In the genomic region with DNA sequence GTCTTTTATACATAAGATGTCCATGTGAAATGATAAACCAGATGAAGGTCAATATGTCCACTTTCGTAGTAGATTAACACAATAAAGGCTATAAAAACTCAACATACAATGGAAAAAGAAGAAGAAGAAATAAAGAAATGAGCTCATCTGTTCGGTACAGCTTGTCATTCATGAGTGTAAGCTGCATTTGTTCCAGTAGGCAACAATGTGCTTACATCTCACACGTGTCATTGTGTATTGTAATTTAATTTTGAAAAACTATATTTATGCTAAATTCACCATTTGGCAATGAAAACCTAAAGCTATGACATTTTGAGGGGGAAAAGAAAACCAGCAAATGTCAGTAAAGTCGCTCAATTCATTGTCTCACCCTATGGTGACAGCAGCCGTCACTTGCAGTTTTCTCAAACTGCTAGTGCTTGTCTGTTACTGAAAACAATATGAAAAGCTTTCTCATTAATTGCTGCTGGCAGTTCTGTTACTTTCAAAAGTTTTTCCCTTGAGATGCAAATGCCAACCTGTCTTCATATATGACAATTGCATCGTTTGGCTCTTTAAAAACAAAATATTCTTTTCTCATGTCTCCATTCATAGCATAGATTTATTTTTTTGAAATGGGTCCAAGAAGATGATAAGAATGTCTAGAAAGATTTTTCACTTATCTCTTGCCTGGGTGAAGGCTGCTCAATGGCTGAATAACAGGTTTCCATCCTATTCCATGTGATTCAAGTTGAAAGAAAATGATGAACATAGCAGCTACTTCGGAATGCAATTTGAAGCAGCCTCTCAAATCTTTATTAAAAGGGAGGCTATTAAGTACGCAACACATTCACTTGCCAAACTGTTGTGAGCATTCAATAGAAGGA, we compare ENCODE assay signal across 28 mouse cellular contexts. TPM values are rescaled to one million over a fixed set of nuclear protein-coding genes. Genes with fewer than 3 reads are reported as not detected.
"Had no signal": no experiment of that assay in that cellular context is flagged by ENCODE, and none has a peak within 500 bp of the region (broad histone marks: within the 10 kb centered on the region; RNA-seq: fewer than 3 reads in every experiment).

No protein-coding gene starts in this region.

- ATAC-seq: forebrain, embryonic 13.5 days; forebrain, embryonic 14.5 days had no signal

- H3K36me3 ChIP-seq: embryonic facial prominence, embryonic 10.5 days; embryonic facial prominence, embryonic 12.5 days; embryonic facial prominence, embryonic 13.5 days; embryonic facial prominence, embryonic 15.5 days; forebrain, embryonic 10.5 days; heart, embryonic 10.5 days had no signal

- H3K9ac ChIP-seq: embryonic facial prominence, embryonic 12.5 days; embryonic facial prominence, embryonic 13.5 days; embryonic facial prominence, embryonic 15.5 days; forebrain, embryonic 13.5 days had no signal

- DNase-seq: cerebellum, adult 2 months; cerebellum, adult 8-10 months; cerebellum, adult 9-10 months; cerebellum, adult 9-11 months; cerebellum, postnatal 10 days; cerebellum, postnatal 14 days; cerebellum, postnatal 25 days; cerebellum, postnatal 36 days; embryo, embryonic 11 days; gastrocnemius, adult 2 months; gastrocnemius, postnatal 10 days; gastrocnemius, postnatal 14 days; gastrocnemius, postnatal 25 days; gastrocnemius, postnatal 36 days; heart, adult 11 months; heart, adult 18-20 months; heart, adult 2 months had no signal

- H3K4me2 ChIP-seq: embryonic facial prominence, embryonic 12.5 days; embryonic facial prominence, embryonic 13.5 days; embryonic facial prominence, embryonic 15.5 days; forebrain, embryonic 13.5 days had no signal

- H3K9me3 ChIP-seq: embryonic facial prominence, embryonic 10.5 days; embryonic facial prominence, embryonic 12.5 days; embryonic facial prominence, embryonic 15.5 days; forebrain, embryonic 13.5 days; heart, embryonic 10.5 days had no signal

- H3K27me3 ChIP-seq: embryonic facial prominence, embryonic 12.5 days; embryonic facial prominence, embryonic 13.5 days; embryonic facial prominence, embryonic 15.5 days; forebrain, embryonic 13.5 days had no signal

- H3K4me1 ChIP-seq: embryonic facial prominence, embryonic 10.5 days; embryonic facial prominence, embryonic 12.5 days; embryonic facial prominence, embryonic 13.5 days; embryonic facial prominence, embryonic 15.5 days; forebrain, embryonic 13.5 days; heart, embryonic 10.5 days had no signal

- H3K4me3 ChIP-seq: embryonic facial prominence, embryonic 10.5 days; embryonic facial prominence, embryonic 12.5 days; embryonic facial prominence, embryonic 13.5 days; embryonic facial prominence, embryonic 15.5 days; erythroblast, embryonic 14.5 days; forebrain, embryonic 10.5 days; forebrain, embryonic 13.5 days; gastrocnemius, adult 2 months; heart, adult 2 months; heart, embryonic 10.5 days had no signal

- H3K27ac ChIP-seq: embryonic facial prominence, embryonic 10.5 days; embryonic facial prominence, embryonic 12.5 days; embryonic facial prominence, embryonic 13.5 days; embryonic facial prominence, embryonic 15.5 days; forebrain, embryonic 10.5 days; forebrain, embryonic 13.5 days; gastrocnemius, adult 2 months; heart, adult 2 months; heart, embryonic 10.5 days had no signal

RNA-seq across cellular contexts. Expression of a gene that starts 10.4 kb away (rescaled TPM):
- total RNA-seq: common myeloid progenitor, adult 5-6 weeks; granulocyte monocyte progenitor cell, adult 5-6 weeks had no signal
- polyA plus RNA-seq: erythroblast, embryonic 14.5 days had no signal
